Mouse (Mus musculus) embryonic stem cell, embryonic (primary cell): ENCODE results near the gene Aldh1l1.

ENCODE experiments used
- CTCF ChIA-PET, 4 experiments: fragments of 300-600 bp in 2 of 4; fragments of 350-600 bp in 2 of 4; sonication (Branson Sonifier 250); formaldehyde crosslinking; loops; one replicate each; lab custom pipeline; 2022; ENCODE audit warnings: inconsistent platforms in 2 of 4; lab: Charles Lee
- POLR2A ChIA-PET, 4 experiments: fragments of 300-600 bp in 2 of 4; fragments of 350-600 bp in 2 of 4; sonication (Branson Sonifier 250); formaldehyde crosslinking; loops; one replicate each; lab custom pipeline; 2022; ENCODE audit warnings: antibody characterized with exemption in 4 of 4, inconsistent platforms in 1 of 4; lab: Charles Lee

The Aldh1l1 gene

DNA sequence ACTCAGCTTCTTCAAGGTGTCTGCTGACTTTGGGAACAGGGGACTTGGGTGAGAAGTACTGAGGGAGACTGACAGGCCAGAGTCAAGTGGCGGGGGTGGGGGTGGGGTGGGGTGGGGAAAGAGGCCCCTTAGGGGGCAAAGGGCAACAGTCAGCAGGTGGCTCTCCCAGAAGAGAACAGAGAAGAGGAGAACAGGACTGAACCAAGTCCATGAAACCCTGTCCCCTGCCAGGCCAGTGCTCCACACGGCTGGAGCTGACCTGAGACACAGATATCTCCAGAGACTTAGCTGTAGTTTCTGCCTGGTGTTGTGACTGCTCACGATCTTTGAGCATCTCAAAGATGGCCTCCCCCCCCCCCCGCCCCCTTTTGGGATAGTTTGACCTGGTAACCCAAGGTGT is 163.1 kb downstream of the Aldh1l1 start:
- POLR2A ChIA-PET, result interaction anchor here in 1 of 4 experiments (1.2 to 1.7 kb wide), 3 partner anchors 10 to 54 kb away, joined by 3 to 4 read pairs (median 4); no protein-coding TSS in a partner anchor
- CTCF ChIA-PET, result interaction anchor here in 3 of 4 experiments (0.6 to 0.7 kb wide), 5 partner anchors 10 to 872 kb away, joined by 3 to 4 read pairs (median 3); partner anchors contain the start of gene Slc41a3 (in 1 of the 3)
